Mouse (Mus musculus) embryonic facial prominence, embryonic 10.5 days (tissue): Measurements from ENCODE around the gene Rab4a. TPM values are rescaled to one million over a fixed set of nuclear protein-coding genes. Genes with fewer than 3 reads are reported as not detected.

Experiments used
- DNase-seq: peaks from one replicate; pipeline ENCODE4 v3.0.0-alpha.2; 2017; ENCODE audit warnings: low spot score
- H3K27ac ChIP-seq: fragments of 300-500 bp; sonication (generic); replicated peaks from 2 replicates; pipeline ENCODE4 v1.5.1; 2016; ENCODE audit warnings: mild to moderate bottlenecking
- H3K27me3 ChIP-seq: fragments of 300-500 bp; sonication (generic); replicated peaks from 2 replicates; pipeline ENCODE4 v1.6.1; 2016; ENCODE audit warnings: low read depth, mild to moderate bottlenecking; ENCODE audit not compliant: poor library complexity, severe bottlenecking
- H3K36me3 ChIP-seq: fragments of 300-500 bp; sonication (generic); replicated peaks from 2 replicates; pipeline ENCODE4 v1.6.1; 2016; ENCODE audit warnings: mild to moderate bottlenecking, moderate library complexity
- H3K4me1 ChIP-seq: fragments of 300-500 bp; sonication (generic); 2 replicates; pipeline ENCODE4 v1.6.1; 2016
- H3K4me3 ChIP-seq: fragments of 300-500 bp; sonication (generic); 2 replicates; pipeline ENCODE4 v1.5.1; 2016; ENCODE audit warnings: mild to moderate bottlenecking, moderate library complexity
- H3K9me3 ChIP-seq: fragments of 300-500 bp; sonication (generic); 2 replicates; pipeline ENCODE4 v1.6.1; 2016; ENCODE audit warnings: mild to moderate bottlenecking
- WGBS: fragments of 180-500 bp; shearing (Covaris S2); methylation state at CpG from one replicate; pipeline ENCODE4 v1.1.7; 2016; 5-methylcytosine and 5-hydroxymethylcytosine counted together
- polyA plus RNA-seq: library from polyadenylated mRNA; unstranded; fragments of >200 nt; fragmentation: Nextera tagmentation; extraction: Ambion mirVana; gene quantifications from 2 replicates; pipeline ENCODE4 v1.2.1, GENCODE M21; 2016

The Rab4a gene
- polyA plus RNA-seq, 1 experiment from 2014 or later, result 56.8 TPM

DNA sequence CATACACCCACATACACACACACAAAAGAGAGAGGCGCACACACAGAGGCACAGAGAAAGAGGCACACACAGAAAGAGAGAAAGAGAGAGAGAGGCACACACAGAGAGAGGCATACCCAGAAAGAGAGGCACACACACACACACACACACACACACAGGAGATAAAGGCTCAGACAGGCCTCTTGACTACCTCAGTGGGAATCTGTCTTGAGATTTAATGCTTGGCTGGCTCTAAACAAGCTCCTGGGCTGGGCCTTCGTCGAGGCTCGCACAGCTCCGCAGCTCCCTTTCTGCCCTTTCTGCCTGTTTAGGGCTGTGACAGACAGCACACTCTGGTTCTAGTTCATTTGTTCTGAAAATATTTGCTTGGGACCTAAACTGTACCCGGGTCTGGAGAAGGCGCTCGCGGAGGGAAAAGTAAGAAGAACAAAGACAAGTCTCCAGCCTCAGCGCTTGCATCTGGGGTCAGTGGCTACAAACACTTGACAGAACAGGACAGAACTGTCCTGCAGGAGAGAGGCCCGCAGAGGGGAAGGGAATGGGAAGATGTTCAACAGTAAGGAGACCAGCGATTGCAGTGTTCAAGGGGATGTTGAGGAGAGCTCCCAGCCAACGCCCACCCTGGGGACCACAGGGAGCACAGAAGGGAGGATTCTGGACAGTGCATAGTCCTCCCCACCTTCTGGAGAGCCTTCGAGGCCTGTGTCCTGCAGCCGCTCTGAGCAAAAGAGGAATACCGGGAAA, 14.5 kb upstream of the Rab4a start:
- no peak overlapping the region for H3K4me3 ChIP-seq
- H3K27me3 ChIP-seq, result peaks cover 17% of the 10 kb centered on the region
- H3K9me3 ChIP-seq, result no peaks in the 10 kb centered on the region
- H3K27ac ChIP-seq, result peak overlapping the region; percentile 71
- peaks cover 32% of the 10 kb centered on the region for H3K4me1 ChIP-seq
- no peaks in the 10 kb centered on the region for H3K36me3 ChIP-seq
- peak; percentile 27 for DNase-seq
- WGBS, result 55% methylated on average over 16 of the region's 16 CpGs

DNA sequence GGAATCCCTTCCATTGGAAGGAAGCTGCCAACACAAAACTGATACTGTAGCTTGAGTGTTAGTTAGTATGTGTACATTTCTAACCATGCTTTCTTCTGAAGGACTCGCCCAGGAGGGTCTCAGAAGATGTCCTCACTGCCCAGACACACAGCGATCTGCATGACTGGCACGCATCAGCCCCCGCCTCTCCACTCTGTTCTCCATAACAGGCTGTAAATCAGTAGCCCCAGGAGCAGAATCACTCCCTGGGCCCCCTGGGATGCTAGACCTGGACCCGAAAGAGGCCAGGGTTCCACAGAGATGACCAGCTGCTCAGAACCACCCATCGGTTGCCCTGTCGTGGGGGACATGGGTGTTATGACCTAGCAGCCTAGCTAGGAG, 13.9 kb upstream of the Rab4a start:
- no peaks in the 10 kb centered on the region for H3K36me3 ChIP-seq
- H3K27ac ChIP-seq, result peak overlapping the region; percentile 71
- H3K27me3 ChIP-seq, result peaks cover 11% of the 10 kb centered on the region
- no peak overlapping the region for H3K4me3 ChIP-seq
- peaks cover 36% of the 10 kb centered on the region for H3K4me1 ChIP-seq
- no peaks in the 10 kb centered on the region for H3K9me3 ChIP-seq
- DNase-seq, result no peak
- WGBS, result 78% methylated on average over 7 of the region's 7 CpGs

DNA sequence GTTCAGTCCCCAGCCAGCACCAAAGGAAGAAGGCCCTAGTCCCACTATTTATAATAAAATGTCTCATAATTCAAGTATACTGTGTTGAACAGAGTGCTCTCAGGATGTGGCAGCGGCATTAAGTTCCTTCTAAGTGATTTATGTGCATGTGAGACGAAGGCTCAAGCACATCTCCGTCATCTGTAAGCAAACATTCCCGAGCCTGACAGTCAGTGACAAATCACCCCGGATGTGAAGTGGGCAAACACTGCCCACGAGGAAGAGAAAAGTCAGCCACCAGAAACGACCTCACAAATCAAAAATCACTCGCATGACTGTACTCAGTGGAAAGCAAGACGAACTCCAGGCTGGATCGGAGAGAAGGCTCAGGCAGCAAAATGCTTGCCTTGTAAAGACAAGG, 11.9 kb upstream of the Rab4a start:
- 74% methylated on average over 10 of the region's 10 CpGs for WGBS

DNA sequence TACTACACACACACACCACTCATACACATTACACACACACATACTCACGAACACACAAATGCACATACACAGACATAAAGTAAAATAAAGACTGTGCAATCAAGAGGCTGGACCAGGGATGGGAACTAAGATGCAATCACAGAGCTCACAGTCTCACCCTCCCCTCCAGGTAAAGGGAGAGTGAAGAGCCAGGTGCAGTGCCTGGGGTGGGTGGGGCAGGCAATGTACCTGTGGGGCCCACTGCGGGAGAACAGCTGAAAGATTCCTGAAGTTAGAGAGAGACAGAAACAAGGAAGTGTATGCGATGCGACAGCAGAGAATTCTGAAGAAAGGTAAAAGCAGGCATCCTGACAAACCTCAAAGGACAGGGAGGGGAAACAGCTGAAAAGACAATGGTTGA, 11.0 kb upstream of the Rab4a start:
- Histone ChIP-seq H3K4me1 (peaks cover 41% of the 10 kb centered on the region), H3K4me3 (no peak overlapping the region), H3K27me3 (peaks cover 9% of the 10 kb centered on the region; the same call in 1 of the 2 replicates), H3K36me3 (no peaks in the 10 kb centered on the region), H3K9me3 (no peaks in the 10 kb centered on the region), H3K27ac (no peak overlapping the region)
- no peak for DNase-seq
- 83% methylated on average over 4 of the region's 4 CpGs for WGBS

More for the DNA sequence above, 11.9 kb upstream of the Rab4a start:
- Histone ChIP-seq H3K4me3 (no peak overlapping the region), H3K27ac (no peak overlapping the region), H3K36me3 (no peaks in the 10 kb centered on the region), H3K9me3 (no peaks in the 10 kb centered on the region), H3K4me1 (peaks cover 33% of the 10 kb centered on the region), H3K27me3 (peaks cover 9% of the 10 kb centered on the region; the same call in 1 of the 2 replicates)
- DNase-seq, result no peak

DNA sequence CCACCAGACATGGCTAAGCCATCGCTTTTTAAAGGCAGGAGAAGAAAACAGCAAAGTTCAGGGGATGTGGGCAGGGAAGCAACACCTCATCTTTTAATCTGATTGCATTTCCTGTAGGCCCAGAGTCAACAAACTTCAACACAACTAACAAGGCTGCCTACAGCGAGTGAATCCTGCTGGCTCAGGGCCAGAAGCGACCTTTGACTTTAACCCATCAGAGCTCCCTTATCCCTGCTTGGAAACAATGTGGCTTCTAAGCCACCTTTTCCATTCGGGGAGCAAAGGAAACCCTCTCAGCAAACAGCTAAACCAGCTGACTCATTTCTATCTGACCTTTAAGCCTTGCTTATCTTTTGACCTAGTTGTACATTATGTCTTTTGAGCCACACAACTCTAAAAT, 9.0 kb upstream of the Rab4a start:
- Histone ChIP-seq H3K27me3 (0 out of 2 replicates have a peak, but pooled peaks cover 5% of the 10 kb centered on the region), H3K4me3 (no peak overlapping the region), H3K9me3 (peaks cover 6% of the 10 kb centered on the region; the same call in 1 of the 2 replicates), H3K4me1 (peaks cover 32% of the 10 kb centered on the region), H3K36me3 (no peaks in the 10 kb centered on the region), H3K27ac (no peak overlapping the region)
- WGBS, result 39% methylated on average over 4 of the region's 4 CpGs
- no peak for DNase-seq

DNA sequence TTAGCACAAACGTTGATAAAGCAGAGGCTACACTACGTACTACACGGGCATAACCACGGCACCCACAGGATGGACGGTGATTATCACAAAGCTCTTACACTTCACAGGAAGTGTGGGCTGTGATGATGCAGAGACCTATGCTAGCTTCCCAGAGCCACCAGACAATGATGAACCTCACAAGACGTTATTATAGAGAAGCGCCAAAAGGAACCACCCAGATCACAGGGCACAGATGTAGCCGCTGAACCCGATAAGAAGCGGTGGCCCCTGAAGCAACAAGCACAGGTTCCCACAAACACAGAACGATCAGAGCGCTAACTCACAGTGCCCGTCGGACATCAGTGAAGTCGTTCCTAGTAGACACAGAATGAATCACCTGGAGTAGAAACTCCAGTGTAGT, 7.9 kb upstream of the Rab4a start:
- no peaks in the 10 kb centered on the region for H3K27me3 ChIP-seq
- no peak for DNase-seq
- H3K4me3 ChIP-seq, result no peak overlapping the region
- H3K9me3 ChIP-seq, result peaks cover 6% of the 10 kb centered on the region; the same call in 1 of the 2 replicates
- no peak overlapping the region for H3K27ac ChIP-seq
- H3K4me1 ChIP-seq, result peaks cover 28% of the 10 kb centered on the region
- no peaks in the 10 kb centered on the region for H3K36me3 ChIP-seq
- 93% methylated on average over 15 of the region's 15 CpGs for WGBS

DNA sequence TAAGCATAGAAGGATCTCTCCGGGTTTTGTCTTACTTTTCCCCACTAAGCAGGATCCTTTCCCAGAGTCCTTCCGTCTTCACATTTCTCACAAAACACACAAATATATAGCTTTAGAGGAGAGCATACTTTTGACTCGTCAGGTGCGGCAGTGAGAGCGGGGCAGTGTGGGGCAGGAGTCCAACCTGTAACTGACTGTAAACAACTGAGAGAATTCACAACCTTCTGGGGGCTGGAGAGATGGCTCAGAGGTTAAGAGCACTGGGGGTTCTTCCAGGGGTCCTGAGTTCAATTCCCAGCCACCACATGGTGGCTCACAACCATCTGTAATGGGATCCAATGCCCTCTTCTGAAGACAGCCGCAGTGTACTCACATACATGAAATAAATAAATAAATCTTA, 6.4 kb upstream of the Rab4a start:
- Histone ChIP-seq H3K36me3 (no peaks in the 10 kb centered on the region), H3K27me3 (no peaks in the 10 kb centered on the region), H3K4me1 (peaks cover 32% of the 10 kb centered on the region), H3K9me3 (peaks cover 6% of the 10 kb centered on the region; the same call in 1 of the 2 replicates), H3K4me3 (no peak overlapping the region), H3K27ac (peak overlapping the region; percentile 64)
- peak; percentile 21 for DNase-seq
- 68% methylated on average over 6 of the region's 6 CpGs for WGBS

DNA sequence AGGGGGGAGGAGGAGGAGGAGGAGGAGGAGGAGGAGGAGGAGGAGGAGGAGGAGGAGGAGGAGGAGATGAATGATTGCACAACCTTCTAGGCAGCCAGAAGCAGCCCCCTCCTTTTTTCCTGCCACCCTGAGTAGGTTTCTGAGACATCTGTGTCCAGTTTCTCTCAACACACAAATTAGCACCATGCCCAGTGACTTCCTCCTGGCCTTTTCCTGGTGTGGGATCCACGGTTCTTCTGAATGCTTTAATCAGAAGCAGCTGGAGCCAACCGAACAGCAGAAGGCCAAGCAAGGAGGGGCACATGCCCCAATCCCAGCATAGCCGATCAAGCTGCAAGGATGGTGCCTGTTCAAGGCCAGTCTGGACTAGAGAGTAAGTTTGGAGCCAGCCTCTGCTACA, 5.9 kb upstream of the Rab4a start:
- Histone ChIP-seq H3K4me3 (no peak overlapping the region), H3K27ac (peak overlapping the region; percentile 64), H3K9me3 (peaks cover 6% of the 10 kb centered on the region; the same call in 1 of the 2 replicates), H3K27me3 (no peaks in the 10 kb centered on the region), H3K36me3 (no peaks in the 10 kb centered on the region), H3K4me1 (peaks cover 32% of the 10 kb centered on the region)
- WGBS, result 28% methylated on average over 3 of the region's 3 CpGs
- peak; percentile 85 for DNase-seq

DNA sequence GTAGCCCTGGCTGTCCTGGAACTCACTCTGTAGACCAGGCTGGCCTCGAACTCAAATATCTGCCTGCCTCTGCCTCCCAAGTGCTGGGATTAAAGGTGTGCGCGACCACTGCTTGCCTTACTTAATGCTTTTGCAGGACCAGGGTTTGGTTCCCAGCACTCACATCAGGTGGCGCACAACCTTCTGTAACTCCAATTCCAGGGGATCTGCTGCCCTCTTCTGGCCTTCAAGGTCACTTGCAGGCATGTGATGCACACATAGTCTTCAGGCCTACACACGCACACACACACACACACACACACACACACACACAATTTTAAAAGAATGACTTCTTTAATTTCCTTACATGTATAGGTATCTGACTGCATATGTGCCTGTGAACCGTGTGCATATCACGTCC, 4.9 kb upstream of the Rab4a start:
- DNase-seq, result no peak
- WGBS, result 89% methylated on average over 7 of the region's 7 CpGs
- H3K9me3 ChIP-seq, result peaks cover 6% of the 10 kb centered on the region; the same call in 1 of the 2 replicates
- H3K4me1 ChIP-seq, result peaks cover 42% of the 10 kb centered on the region
- no peak overlapping the region for H3K27ac ChIP-seq
- no peak overlapping the region for H3K4me3 ChIP-seq
- no peaks in the 10 kb centered on the region for H3K27me3 ChIP-seq
- H3K36me3 ChIP-seq, result no peaks in the 10 kb centered on the region

DNA sequence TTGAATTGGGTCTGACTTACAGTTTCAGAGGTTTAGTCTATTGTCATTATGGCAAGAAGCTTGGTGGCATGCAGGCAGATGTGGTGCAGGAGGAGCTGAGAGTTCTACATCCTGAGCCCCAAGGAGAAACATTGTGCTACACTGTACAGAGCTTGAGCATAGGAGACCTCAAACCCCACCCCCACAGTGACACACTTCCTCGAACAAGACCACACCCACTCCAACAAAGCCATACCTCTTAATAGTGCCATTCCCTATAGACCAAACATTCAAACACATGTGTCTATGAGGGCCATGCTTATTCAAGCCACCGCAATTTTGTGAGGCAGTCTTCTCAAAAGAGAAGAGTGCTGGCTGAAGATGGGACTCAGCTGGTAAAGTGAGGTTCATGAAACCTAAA, 4.2 kb upstream of the Rab4a start:
- 91% methylated on average over 2 of the region's 2 CpGs for WGBS
- no peak overlapping the region for H3K27ac ChIP-seq
- no peak for DNase-seq
- no peak overlapping the region for H3K4me3 ChIP-seq
- peaks cover 6% of the 10 kb centered on the region; the same call in 1 of the 2 replicates for H3K9me3 ChIP-seq
- H3K4me1 ChIP-seq, result peaks cover 46% of the 10 kb centered on the region
- H3K36me3 ChIP-seq, result no peaks in the 10 kb centered on the region
- no peaks in the 10 kb centered on the region for H3K27me3 ChIP-seq

DNA sequence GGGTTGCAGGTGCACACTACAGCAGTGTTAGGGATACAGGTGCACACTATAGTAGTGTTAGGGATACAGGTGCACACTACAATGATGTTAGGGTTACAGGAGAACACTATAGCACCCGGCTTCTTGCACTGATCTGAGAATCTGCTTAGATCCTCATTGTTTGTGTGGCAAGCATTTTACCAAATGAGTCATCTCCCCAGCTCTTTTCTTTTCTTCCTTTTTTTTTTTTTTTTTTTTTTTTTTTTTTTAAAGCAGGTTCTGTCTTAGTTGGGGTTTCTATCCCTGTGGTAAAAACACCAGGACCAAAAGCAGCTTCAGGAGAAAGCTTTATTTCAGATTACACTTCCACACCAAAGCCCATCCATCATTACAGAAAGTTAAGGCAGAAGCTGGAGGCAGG, 2.1 kb upstream of the Rab4a start:
- 77% methylated on average over 1 of the region's 1 CpGs for WGBS

DNA sequence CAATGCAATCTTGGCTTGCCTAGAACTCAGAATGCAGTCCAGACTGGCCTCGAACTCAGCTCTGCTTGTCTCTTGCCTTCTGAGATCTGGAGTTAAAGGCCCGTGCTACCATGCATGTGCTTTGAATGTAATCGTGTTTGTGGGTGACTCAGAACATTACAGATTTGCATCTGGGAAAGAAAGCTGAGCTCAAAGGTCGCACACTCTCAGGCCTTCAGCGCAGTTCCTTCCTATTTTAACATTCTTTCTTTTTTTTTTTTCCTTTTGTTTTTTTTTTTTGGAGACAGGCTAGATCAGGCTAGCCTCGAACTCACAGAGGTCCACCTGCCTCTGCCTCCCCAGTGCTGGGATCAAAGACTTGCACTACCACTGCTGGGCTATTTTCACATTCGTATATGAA, 1.2 kb upstream of the Rab4a start:
- Histone ChIP-seq H3K9me3 (peaks cover 6% of the 10 kb centered on the region; the same call in 1 of the 2 replicates), H3K27ac (no peak overlapping the region), H3K4me3 (no peak overlapping the region), H3K36me3 (peaks cover 6% of the 10 kb centered on the region; the same call in 1 of the 2 replicates), H3K4me1 (peaks cover 51% of the 10 kb centered on the region), H3K27me3 (no peaks in the 10 kb centered on the region)
- DNase-seq, result no peak
- 87% methylated on average over 7 of the region's 7 CpGs for WGBS

More for the DNA sequence above, 2.1 kb upstream of the Rab4a start:
- DNase-seq, result no peak
- H3K36me3 ChIP-seq, result no peaks in the 10 kb centered on the region; the same call in 1 of the 2 replicates
- peaks cover 6% of the 10 kb centered on the region; the same call in 1 of the 2 replicates for H3K9me3 ChIP-seq
- H3K27me3 ChIP-seq, result no peaks in the 10 kb centered on the region
- H3K27ac ChIP-seq, result no peak overlapping the region
- peaks cover 57% of the 10 kb centered on the region for H3K4me1 ChIP-seq
- no peak overlapping the region for H3K4me3 ChIP-seq

DNA sequence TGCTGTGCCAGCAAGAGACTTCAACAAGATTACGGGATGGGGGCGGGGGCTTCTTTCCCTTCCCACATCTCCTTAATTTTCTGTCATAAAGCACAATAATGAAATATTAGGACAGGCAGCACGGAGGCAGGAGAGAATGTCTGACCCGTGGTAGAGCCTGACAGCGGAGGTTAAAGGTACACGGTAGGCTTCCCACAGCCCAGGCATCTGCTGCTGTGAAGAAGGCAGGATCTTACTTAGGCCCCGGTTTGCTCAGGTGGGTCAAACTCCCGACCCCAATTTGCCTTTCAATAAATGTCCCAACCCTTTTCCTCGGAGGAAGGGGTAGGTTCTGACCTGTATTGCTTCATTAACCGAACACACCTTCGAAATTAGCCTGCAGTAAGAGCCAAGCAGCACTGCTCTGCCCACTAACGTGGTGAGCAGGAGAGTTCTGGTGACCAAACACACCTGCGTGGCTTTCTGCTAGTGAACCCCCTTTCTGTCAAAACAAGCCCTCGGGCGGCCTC, 522 bp upstream of the Rab4a start:
- 13% methylated on average over 15 of the region's 15 CpGs for WGBS
- H3K36me3 ChIP-seq, result peaks cover 12% of the 10 kb centered on the region
- DNase-seq, result no peak
- H3K9me3 ChIP-seq, result peaks cover 6% of the 10 kb centered on the region; the same call in 1 of the 2 replicates
- H3K27ac ChIP-seq, result peak overlapping the region; percentile 94
- H3K27me3 ChIP-seq, result no peaks in the 10 kb centered on the region
- peaks cover 45% of the 10 kb centered on the region for H3K4me1 ChIP-seq
- peak overlapping the region; percentile 95 for H3K4me3 ChIP-seq
